Mouse (Mus musculus): ENCODE data around the gene Hoxa3. TPM values are rescaled to one million over a fixed set of nuclear protein-coding genes. Genes with fewer than 3 reads are reported as not detected.

Gene Hoxa3
- polyA plus RNA-seq, 1 experiment from 2014 or later, result 2.8 TPM

DNA sequence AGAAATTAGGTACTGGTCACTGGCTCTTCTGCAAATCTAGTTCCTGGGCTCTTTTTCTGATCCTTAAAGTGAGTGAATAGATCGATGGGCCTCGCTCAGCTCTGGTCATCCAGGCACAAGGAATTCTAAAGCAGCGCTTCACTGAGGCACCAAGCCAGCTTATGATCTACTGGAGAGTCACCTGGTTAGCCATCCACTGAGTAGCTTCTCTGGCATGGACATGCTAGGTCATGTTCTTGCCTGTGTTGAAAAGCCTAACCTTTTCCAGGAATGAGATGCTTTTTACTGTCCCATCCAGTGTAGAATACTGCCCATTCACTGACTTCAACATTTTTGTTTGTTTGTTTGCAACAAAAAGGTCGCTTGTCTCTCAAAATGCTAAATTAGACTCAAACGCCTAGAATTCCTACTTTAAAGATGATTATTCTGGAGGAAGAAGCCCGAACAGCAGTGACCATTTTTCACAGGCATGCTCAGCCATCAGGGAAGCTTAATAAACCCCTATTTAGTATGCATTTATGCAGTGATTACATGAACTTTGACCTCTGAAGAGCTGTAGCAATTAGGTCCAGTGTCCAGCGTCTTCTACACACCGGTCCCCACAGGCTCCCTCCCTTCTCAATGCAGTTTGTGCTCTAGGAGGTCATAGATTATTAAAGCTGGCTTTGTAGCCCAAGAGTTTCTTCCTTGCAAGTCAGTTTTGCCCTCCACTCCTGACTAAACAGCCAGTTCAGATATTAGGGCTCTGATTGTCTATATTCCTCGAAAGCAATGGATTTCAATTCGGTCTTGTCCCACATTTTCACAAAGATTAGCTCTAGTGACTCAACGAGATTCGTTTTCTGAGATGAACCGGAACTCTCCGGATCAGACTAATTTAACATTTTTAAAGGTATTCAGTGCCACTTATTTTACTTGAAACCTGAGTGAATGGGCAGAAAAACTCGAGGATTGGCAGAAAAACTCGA, 60.6 kb downstream of the Hoxa3 start:
- WGBS, result 12% methylated on average over 16 of the region's 16 CpGs

DNA sequence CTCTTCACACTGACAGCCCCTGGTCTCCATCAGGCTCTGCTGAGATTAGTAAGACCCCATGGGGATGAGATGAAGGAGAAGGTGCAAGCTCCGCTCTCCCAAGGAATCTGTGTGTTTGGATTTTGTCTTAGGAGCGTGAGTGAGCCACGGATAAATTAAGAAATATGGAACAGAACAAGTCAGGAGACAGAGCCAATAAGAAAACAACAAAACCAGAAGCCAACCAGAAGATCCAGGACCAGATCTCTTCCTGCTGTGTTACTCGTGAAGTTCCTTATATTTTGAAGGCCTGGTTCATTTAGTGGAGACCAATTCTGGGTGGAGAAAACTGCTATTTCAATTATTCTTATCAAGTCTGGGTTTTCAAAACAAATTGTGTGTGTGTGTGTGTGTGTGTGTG, 61.6 kb downstream of the Hoxa3 start:
- Histone ChIP-seq H3K27ac (replicated peaks; ENCODE audit: low read depth, low read length) (no peak overlapping the region), H3K36me3 (ENCODE audit: control insufficient read depth, insufficient read depth, low read length) (no peaks in the 10 kb centered on the region), H3K9me3 (ENCODE audit: control insufficient read depth, low read length) (peaks cover 6% of the 10 kb centered on the region; the same call in 1 of the 2 replicates), H3K4me3 (ENCODE audit: low read depth, low read length) (no peak overlapping the region), H3K27me3 (replicated peaks; ENCODE audit: control insufficient read depth, insufficient read depth, low read length) (peaks cover 93% of the 10 kb centered on the region), H3K9ac (ENCODE audit: low read depth, low read length) (no peak overlapping the region), H3K4me1 (ENCODE audit: control insufficient read depth, insufficient read depth, low read length) (no peaks in the 10 kb centered on the region), H3K4me2 (ENCODE audit: low read depth, low read length) (no peak overlapping the region)
- no peak for DNase-seq (ENCODE audit: low spot score)
- ATAC-seq (ENCODE audit: low read depth), result no peak
- 12% methylated on average over 4 of the region's 4 CpGs for WGBS

More for the DNA sequence above, 60.6 kb downstream of the Hoxa3 start:
- DNase-seq (ENCODE audit: low spot score) (no peak), ATAC-seq (ENCODE audit: low read depth) (no peak)
- peaks cover 6% of the 10 kb centered on the region; the same call in 1 of the 2 replicates for H3K9me3 ChIP-seq (ENCODE audit: control insufficient read depth, low read length)
- H3K27me3 ChIP-seq (replicated peaks; ENCODE audit: control insufficient read depth, insufficient read depth, low read length), result peaks cover 94% of the 10 kb centered on the region
- H3K4me3 ChIP-seq (ENCODE audit: low read depth, low read length), result no peak overlapping the region
- H3K4me1 ChIP-seq (ENCODE audit: control insufficient read depth, insufficient read depth, low read length), result no peaks in the 10 kb centered on the region
- no peak overlapping the region for H3K4me2 ChIP-seq (ENCODE audit: low read depth, low read length)
- H3K9ac ChIP-seq (ENCODE audit: low read depth, low read length), result no peak overlapping the region
- no peak overlapping the region for H3K27ac ChIP-seq (replicated peaks; ENCODE audit: low read depth, low read length)
- H3K36me3 ChIP-seq (ENCODE audit: control insufficient read depth, insufficient read depth, low read length), result no peaks in the 10 kb centered on the region

DNA sequence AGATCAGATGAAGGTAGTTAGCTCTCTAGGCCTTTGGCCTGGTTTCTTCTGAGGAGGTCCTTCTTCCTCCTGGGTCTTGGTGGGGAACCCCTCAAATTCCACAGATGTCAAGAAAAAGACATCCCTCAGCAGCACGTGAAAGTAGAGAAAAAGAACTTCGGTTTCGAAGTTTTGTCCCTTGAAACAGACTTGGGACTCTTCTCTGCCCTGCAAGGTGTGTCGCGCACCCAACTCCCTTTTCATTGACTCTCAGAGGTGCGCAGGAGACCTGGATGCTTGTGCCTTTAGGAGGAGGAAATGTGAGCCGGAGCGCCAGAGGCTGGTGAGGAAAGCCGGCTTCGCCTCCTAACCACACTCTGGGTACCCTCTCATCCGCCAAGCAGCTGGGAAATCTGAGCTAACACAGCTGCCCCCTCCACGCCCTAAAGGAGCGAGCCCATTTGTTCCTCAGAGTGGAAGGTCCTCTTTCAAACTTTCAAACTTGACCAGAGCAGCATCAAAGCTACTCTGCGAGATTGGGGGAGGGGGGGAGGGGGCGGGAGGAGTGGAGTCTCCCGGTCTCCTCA, 62.7 kb downstream of the Hoxa3 start:
- Histone ChIP-seq H3K9ac (ENCODE audit: low read depth, low read length) (no peak overlapping the region), H3K27me3 (replicated peaks; ENCODE audit: control insufficient read depth, insufficient read depth, low read length) (peaks cover 87% of the 10 kb centered on the region), H3K27ac (replicated peaks; ENCODE audit: low read depth, low read length) (no peak overlapping the region), H3K4me2 (ENCODE audit: low read depth, low read length) (no peak overlapping the region), H3K9me3 (ENCODE audit: control insufficient read depth, low read length) (peaks cover 6% of the 10 kb centered on the region; the same call in 1 of the 2 replicates), H3K4me3 (ENCODE audit: low read depth, low read length) (no peak overlapping the region), H3K36me3 (ENCODE audit: control insufficient read depth, insufficient read depth, low read length) (no peaks in the 10 kb centered on the region), H3K4me1 (ENCODE audit: control insufficient read depth, insufficient read depth, low read length) (no peaks in the 10 kb centered on the region)
- DNase-seq (ENCODE audit: low spot score) (peak; percentile 61), ATAC-seq (ENCODE audit: low read depth) (0 out of 2 replicates have a peak, but pooled peaks have one; percentile 53)
- WGBS, result 6% methylated on average over 16 of the region's 16 CpGs

DNA sequence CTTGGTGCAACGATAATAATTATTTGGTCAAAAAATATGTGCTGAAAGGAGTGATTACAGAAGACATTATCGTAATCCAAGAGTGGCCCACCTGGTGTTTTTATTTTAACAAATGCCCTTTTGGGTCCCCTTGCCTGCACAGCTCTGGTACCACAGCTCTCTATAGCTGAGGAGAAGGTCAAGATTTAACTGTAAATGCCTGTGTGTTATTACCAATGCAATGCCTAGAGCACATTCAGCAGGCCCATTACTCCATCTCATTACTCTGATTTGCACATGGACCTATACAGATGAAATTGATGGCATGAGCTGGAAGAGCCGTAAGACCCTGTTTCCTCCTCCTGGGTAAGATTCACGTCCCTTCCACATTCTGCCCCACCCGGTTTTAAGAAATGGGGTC, 74.0 kb downstream of the Hoxa3 start:
- 80% methylated on average over 5 of the region's 5 CpGs for WGBS
- H3K4me2 ChIP-seq (ENCODE audit: low read depth, low read length), result no peak overlapping the region
- no peaks in the 10 kb centered on the region for H3K27me3 ChIP-seq (replicated peaks; ENCODE audit: control insufficient read depth, insufficient read depth, low read length)
- H3K9ac ChIP-seq (ENCODE audit: low read depth, low read length), result no peak overlapping the region
- no peak overlapping the region for H3K4me3 ChIP-seq (ENCODE audit: low read depth, low read length)
- H3K27ac ChIP-seq (replicated peaks; ENCODE audit: low read depth, low read length), result no peak overlapping the region
- no peaks in the 10 kb centered on the region for H3K36me3 ChIP-seq (ENCODE audit: control insufficient read depth, insufficient read depth, low read length)
- DNase-seq (ENCODE audit: low spot score) (no peak), ATAC-seq (ENCODE audit: low read depth) (no peak)
- H3K9me3 ChIP-seq (ENCODE audit: control insufficient read depth, low read length), result no peaks in the 10 kb centered on the region
- no peaks in the 10 kb centered on the region for H3K4me1 ChIP-seq (ENCODE audit: control insufficient read depth, insufficient read depth, low read length)

DNA sequence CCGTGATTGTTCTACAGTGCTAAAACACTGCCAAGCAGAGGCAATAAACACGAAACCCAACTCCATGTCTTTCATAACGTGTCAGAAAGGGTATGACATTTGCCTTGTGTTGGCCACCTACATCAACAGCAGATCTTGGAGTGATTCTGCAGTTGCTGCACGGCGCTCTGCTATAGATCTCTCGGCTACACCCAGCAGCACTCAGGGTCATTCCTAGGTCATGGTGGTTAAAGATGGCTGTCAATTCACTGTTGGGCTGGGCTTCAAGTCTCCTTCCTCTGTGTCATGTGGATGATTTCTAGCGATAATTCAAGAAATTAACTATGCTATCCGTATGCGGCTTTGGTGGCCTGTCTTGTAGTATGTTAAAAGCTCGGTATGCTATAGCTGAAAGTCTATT, 74.6 kb downstream of the Hoxa3 start:
- no peak for DNase-seq (ENCODE audit: low spot score)
- H3K4me3 ChIP-seq (ENCODE audit: low read depth, low read length), result no peak overlapping the region
- no peaks in the 10 kb centered on the region for H3K36me3 ChIP-seq (ENCODE audit: control insufficient read depth, insufficient read depth, low read length)
- H3K27me3 ChIP-seq (replicated peaks; ENCODE audit: control insufficient read depth, insufficient read depth, low read length), result no peaks in the 10 kb centered on the region
- H3K27ac ChIP-seq (replicated peaks; ENCODE audit: low read depth, low read length), result no peak overlapping the region
- no peak overlapping the region for H3K4me2 ChIP-seq (ENCODE audit: low read depth, low read length)
- no peaks in the 10 kb centered on the region for H3K4me1 ChIP-seq (ENCODE audit: control insufficient read depth, insufficient read depth, low read length)
- ATAC-seq (ENCODE audit: low read depth), result no peak
- H3K9ac ChIP-seq (ENCODE audit: low read depth, low read length), result no peak overlapping the region
- WGBS, result 62% methylated on average over 10 of the region's 10 CpGs
- H3K9me3 ChIP-seq (ENCODE audit: control insufficient read depth, low read length), result no peaks in the 10 kb centered on the region

DNA sequence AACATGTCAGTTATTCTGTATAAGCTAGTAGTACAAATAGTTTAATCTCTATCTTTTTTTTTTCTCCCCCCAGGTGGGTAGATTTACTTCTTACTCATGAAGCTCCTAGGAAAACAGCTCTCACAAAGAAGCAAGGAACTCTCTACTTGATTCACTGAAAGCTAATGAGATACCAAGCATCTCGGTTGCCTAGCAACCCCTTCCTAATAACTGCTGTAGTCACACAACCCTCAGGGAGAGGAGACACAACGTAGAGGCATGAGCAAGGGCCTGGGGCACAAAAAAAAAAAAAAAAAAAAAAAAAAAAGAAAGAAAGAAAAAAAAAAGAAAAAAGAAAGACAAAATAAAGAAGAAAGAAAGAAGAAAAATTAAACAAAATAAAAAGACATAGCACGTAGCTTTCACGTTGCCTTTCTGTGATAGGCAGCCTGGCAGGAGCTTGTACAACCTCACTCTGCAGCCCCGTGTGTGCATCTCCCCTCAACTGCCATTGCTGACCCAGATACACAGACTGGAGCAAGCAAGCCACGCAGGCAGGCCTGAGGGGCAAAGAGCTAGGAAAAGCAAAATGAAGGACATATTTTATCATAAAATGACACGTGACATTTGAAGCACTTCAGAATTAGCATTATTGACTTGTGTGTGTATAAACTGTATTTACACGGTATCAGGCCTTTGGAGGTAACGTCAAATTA, 75.1 kb downstream of the Hoxa3 start:
- WGBS, result 64% methylated on average over 9 of the region's 9 CpGs
- no peaks in the 10 kb centered on the region for H3K9me3 ChIP-seq (ENCODE audit: control insufficient read depth, low read length)
- H3K27me3 ChIP-seq (replicated peaks; ENCODE audit: control insufficient read depth, insufficient read depth, low read length), result peaks cover 1% of the 10 kb centered on the region; the same call in 1 of the 2 replicates
- DNase-seq (ENCODE audit: low spot score) (peak; percentile 66), ATAC-seq (ENCODE audit: low read depth) (no peak)
- no peaks in the 10 kb centered on the region for H3K4me1 ChIP-seq (ENCODE audit: control insufficient read depth, insufficient read depth, low read length)
- no peak overlapping the region for H3K4me2 ChIP-seq (ENCODE audit: low read depth, low read length)
- H3K36me3 ChIP-seq (ENCODE audit: control insufficient read depth, insufficient read depth, low read length), result no peaks in the 10 kb centered on the region
- no peak overlapping the region for H3K9ac ChIP-seq (ENCODE audit: low read depth, low read length)
- H3K27ac ChIP-seq (replicated peaks; ENCODE audit: low read depth, low read length), result no peak overlapping the region
- no peak overlapping the region for H3K4me3 ChIP-seq (ENCODE audit: low read depth, low read length)

DNA sequence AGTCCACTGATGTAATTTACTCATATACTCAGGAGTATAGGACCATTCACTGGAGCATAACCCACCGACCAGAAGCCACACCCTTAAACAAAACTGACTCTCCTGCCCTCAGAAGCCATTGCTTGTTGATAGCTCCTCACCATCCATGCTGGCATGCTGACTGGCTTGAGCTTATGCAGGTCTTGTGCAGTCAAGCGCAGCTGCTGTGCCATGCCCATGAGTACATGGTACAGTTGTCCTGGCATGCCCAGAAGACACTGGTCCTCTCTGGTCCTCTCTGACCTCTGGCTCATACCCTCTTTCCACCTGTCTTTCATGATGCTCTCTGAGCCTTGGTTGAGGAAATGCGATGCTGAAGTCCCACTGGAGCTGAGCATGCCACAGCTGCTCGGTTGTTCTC, 89.5 kb downstream of the Hoxa3 start:
- no peaks in the 10 kb centered on the region for H3K27me3 ChIP-seq (replicated peaks; ENCODE audit: control insufficient read depth, insufficient read depth, low read length)
- H3K9me3 ChIP-seq (ENCODE audit: control insufficient read depth, low read length), result peaks cover 6% of the 10 kb centered on the region; the same call in 1 of the 2 replicates
- no peaks in the 10 kb centered on the region for H3K36me3 ChIP-seq (ENCODE audit: control insufficient read depth, insufficient read depth, low read length)
- ATAC-seq (ENCODE audit: low read depth) (no peak), DNase-seq (ENCODE audit: low spot score) (no peak)
- 66% methylated on average over 4 of the region's 4 CpGs for WGBS
- no peak overlapping the region for H3K27ac ChIP-seq (replicated peaks; ENCODE audit: low read depth, low read length)
- no peak overlapping the region for H3K4me3 ChIP-seq (ENCODE audit: low read depth, low read length)
- no peak overlapping the region for H3K4me2 ChIP-seq (ENCODE audit: low read depth, low read length)
- no peaks in the 10 kb centered on the region for H3K4me1 ChIP-seq (ENCODE audit: control insufficient read depth, insufficient read depth, low read length)
- H3K9ac ChIP-seq (ENCODE audit: low read depth, low read length), result no peak overlapping the region

DNA sequence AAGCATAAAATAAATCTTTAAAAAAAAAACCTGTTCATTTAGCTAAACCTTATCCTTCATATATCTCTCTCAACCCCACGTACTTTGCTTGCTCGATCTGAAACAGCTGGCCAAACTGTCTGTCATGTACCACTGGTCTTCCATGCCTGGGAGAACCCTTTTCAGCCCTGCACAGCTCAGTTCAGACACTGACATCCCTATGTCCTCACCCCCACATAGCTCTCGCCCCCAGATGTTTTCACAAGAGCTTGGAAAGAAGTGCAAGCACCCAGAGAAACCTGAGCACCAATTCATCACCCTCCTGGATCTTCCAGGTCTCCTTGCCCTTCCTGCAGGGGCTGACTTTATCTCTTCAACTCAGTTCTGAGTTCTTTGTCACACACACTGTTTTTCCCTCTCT, 92.0 kb downstream of the Hoxa3 start:
- ATAC-seq (ENCODE audit: low read depth), result no peak
- Histone ChIP-seq H3K9ac (ENCODE audit: low read depth, low read length) (no peak overlapping the region), H3K4me2 (ENCODE audit: low read depth, low read length) (no peak overlapping the region), H3K4me3 (ENCODE audit: low read depth, low read length) (no peak overlapping the region), H3K4me1 (ENCODE audit: control insufficient read depth, insufficient read depth, low read length) (peaks cover 4% of the 10 kb centered on the region; the same call in 1 of the 2 replicates), H3K9me3 (ENCODE audit: control insufficient read depth, low read length) (no peaks in the 10 kb centered on the region), H3K27ac (replicated peaks; ENCODE audit: low read depth, low read length) (no peak overlapping the region), H3K27me3 (replicated peaks; ENCODE audit: control insufficient read depth, insufficient read depth, low read length) (no peaks in the 10 kb centered on the region), H3K36me3 (ENCODE audit: control insufficient read depth, insufficient read depth, low read length) (no peaks in the 10 kb centered on the region)
- no peak for DNase-seq (ENCODE audit: low spot score)
- WGBS, result 46% methylated on average over 3 of the region's 3 CpGs
